Mouse (Mus musculus): ENCODE data around the gene Cd27. TPM values are rescaled to one million over a fixed set of nuclear protein-coding genes. Genes with fewer than 3 reads are reported as not detected.

Gene Cd27
- polyA plus RNA-seq (2017; shearing (Covaris generic)) = 270 TPM

GRCm38 (mm10) chr6:125236782-125237181, at the start of gene Cd27:
Cd27 (minus strand) TSS chr6:125237010.

DNA sequence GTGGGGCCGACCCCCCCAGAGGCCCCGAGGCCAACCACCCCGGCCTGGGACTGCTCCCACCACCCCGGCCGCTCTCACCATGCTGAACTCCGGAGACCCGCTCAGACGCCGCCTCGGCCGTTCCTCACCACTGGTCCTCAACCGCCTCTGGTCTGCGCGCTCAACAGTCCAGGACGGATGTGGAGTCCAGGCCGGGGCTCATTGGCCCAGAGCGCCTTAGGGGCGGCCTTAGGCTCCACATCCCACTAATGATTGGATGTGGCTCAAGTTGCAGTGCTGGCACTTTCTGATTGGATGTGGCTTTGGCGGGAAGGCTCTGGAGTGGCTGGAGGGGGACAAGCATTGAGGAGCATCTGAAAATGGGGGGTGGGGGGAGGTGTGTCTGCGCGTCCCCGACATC, 49.1 kb upstream of the Cd27 start, which contains the start of gene Tuba3a:
Gene Tuba3a (minus strand): TSS at position 153 of the 400 bp plus-strand sequence.

GRCm38 (mm10) chr6:125231117-125232044, 5.4 kb downstream of the Cd27 start, which contains the start of gene Tapbpl:
Tapbpl (minus strand) TSS chr6:125231860.

GRCm38 (mm10) chr6:125215148-125215954, 21.5 kb downstream of the Cd27 start, which contains the start of gene Vamp1:
Vamp1 (plus strand) TSS chr6:125215551.

DNA sequence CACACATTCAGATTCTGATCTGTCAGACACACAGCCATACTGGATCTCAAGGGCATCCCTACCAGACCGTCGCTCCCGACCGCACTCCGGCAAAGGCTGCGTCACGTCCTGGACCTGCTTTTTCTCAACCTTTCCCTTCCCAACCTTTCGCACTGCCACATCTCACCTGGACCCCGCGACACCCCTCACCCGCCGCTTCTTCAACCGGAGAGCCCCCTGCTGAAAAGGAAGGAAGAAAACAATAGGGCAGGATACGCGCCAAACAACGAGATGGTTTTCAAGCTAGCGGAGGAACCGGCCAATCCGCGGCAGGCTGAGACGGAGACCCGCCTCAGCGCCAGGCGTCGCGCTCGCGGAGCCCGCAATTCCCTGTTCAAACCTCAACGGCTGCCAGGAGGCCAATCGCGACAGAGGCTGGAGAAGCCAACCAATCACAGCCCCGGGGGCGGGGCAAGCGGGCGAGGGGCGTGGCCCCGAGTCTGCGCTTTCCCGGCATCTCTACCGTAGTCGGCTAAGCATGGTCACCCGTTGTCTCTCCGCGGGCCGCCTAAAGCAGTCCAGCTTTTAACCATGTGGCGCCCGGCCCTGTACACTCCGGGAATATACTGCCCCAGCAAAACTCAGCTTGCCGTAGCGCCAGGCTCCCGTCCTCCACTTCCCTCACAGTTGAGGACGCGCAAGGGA, 45.3 kb downstream of the Cd27 start, which contains the start of the genes Ncapd2 and Mrpl51:
Gene Ncapd2 (minus strand): TSS at position 370 of the 684 bp plus-strand sequence.
Gene Mrpl51 (plus strand): TSS at position 470 of the 684 bp plus-strand sequence.

Other genes with a start within 250 kb of the Cd27 start
- gene Pianp, start 240.3 kb downstream of the Cd27 start, polyA plus RNA-seq (2017; shearing (Covaris generic)) = not detected
- 55.9 TPM for gene Zfp384, start 227.9 kb downstream of the Cd27 start, polyA plus RNA-seq (2017; shearing (Covaris generic))
- gene Ing4, start 197.2 kb downstream of the Cd27 start, polyA plus RNA-seq (2017; shearing (Covaris generic)) = 49.3 TPM
- 7.8 TPM for gene Acrbp, start 187.3 kb downstream of the Cd27 start, polyA plus RNA-seq (2017; shearing (Covaris generic))
- 7.1 TPM for gene Lpar5, start 169.1 kb downstream of the Cd27 start, polyA plus RNA-seq (2017; shearing (Covaris generic))
- gene Chd4, start 141.0 kb downstream of the Cd27 start, polyA plus RNA-seq (2017; shearing (Covaris generic)) = 37.9 TPM
- 36.2 TPM for gene Nop2, start 105.1 kb downstream of the Cd27 start, polyA plus RNA-seq (2017; shearing (Covaris generic))
- gene Iffo1, start 91.8 kb downstream of the Cd27 start, polyA plus RNA-seq (2017; shearing (Covaris generic)) = 16.8 TPM
- 339 TPM for gene Gapdh, start 70.5 kb downstream of the Cd27 start, polyA plus RNA-seq (2017; shearing (Covaris generic))
- 16.2 TPM for gene Ncapd2, start 45.3 kb downstream of the Cd27 start, polyA plus RNA-seq (2017; shearing (Covaris generic))
- 63.7 TPM for gene Mrpl51, start 45.2 kb downstream of the Cd27 start, polyA plus RNA-seq (2017; shearing (Covaris generic))
- gene Vamp1, start 21.5 kb downstream of the Cd27 start, polyA plus RNA-seq (2017; shearing (Covaris generic)) = 16.1 TPM
- 104 TPM for gene Tapbpl, start 5.2 kb downstream of the Cd27 start, polyA plus RNA-seq (2017; shearing (Covaris generic))
- 0.90 TPM for gene Tuba3a, start 49.0 kb upstream of the Cd27 start, polyA plus RNA-seq (2017; shearing (Covaris generic))
- gene Ltbr, start 76.9 kb upstream of the Cd27 start, polyA plus RNA-seq (2017; shearing (Covaris generic)) = not detected
- gene Scnn1a, start 83.6 kb upstream of the Cd27 start, polyA plus RNA-seq (2017; shearing (Covaris generic)) = 0.18 TPM
- 29.2 TPM for gene Tnfrsf1a, start 112.4 kb upstream of the Cd27 start, polyA plus RNA-seq (2017; shearing (Covaris generic))
- not detected for gene Plekhg6, start 143.8 kb upstream of the Cd27 start, polyA plus RNA-seq (2017; shearing (Covaris generic))

All from effector memory CD4-positive, alpha-beta T cell, adult 7 months (primary cell).